Mouse (Mus musculus): Measurements from ENCODE around the gene Cntn5. TPM values are rescaled to one million over a fixed set of nuclear protein-coding genes. Genes with fewer than 3 reads are reported as not detected.
"Not testable (repeated sequence)": the region's sequence is repeated elsewhere in the genome, so short reads cannot be mapped to it uniquely, and the experiment has no call there.

The Cntn5 gene
- polyA plus RNA-seq, 1 experiment, result 5.7 TPM

- no peak for DNase-seq (ENCODE audit: extremely low spot score in 1 of 2, low spot score in 1 of 2)
These were observed 246.5 kb downstream of the Cntn5 start for GRCm38 (mm10) chr9:10658086-10658485.

- DNase-seq (ENCODE audit: extremely low spot score in 1 of 2, low spot score in 1 of 2), result no peak
These were observed 247.3 kb downstream of the Cntn5 start for GRCm38 (mm10) chr9:10657144-10657748.

- DNase-seq (ENCODE audit: extremely low spot score in 1 of 2, low spot score in 1 of 2), result peak in 1 of 2 experiments; percentile 33
These were observed 253.9 kb downstream of the Cntn5 start for GRCm38 (mm10) chr9:10650632-10651031.

- DNase-seq (ENCODE audit: extremely low spot score in 1 of 2, low spot score in 1 of 2), result no peak
These were observed 258.6 kb downstream of the Cntn5 start for GRCm38 (mm10) chr9:10645951-10646350.

- DNase-seq (ENCODE audit: extremely low spot score in 1 of 2, low spot score in 1 of 2), result no peak
These were observed 259.3 kb downstream of the Cntn5 start for GRCm38 (mm10) chr9:10645045-10645830.

- DNase-seq (ENCODE audit: extremely low spot score in 1 of 2, low spot score in 1 of 2), result peak in 1 of 2 experiments; percentile 17
These were observed 286.5 kb downstream of the Cntn5 start for GRCm38 (mm10) chr9:10618036-10618435.

GRCm38 (mm10) chr9:10575346-10576241, 329.0 kb downstream of the Cntn5 start:
- peak in 1 of 2 experiments; percentile 4 for DNase-seq (ENCODE audit: extremely low spot score in 1 of 2, low spot score in 1 of 2)

GRCm38 (mm10) chr9:10569830-10570229, 334.7 kb downstream of the Cntn5 start:
- no peak for DNase-seq (ENCODE audit: extremely low spot score in 1 of 2, low spot score in 1 of 2)

- DNase-seq (ENCODE audit: extremely low spot score in 1 of 2, low spot score in 1 of 2), result not testable (repeated sequence)
These were observed 363.7 kb downstream of the Cntn5 start for GRCm38 (mm10) chr9:10540877-10541276.

GRCm38 (mm10) chr9:10532248-10532647, 372.3 kb downstream of the Cntn5 start:
- DNase-seq (ENCODE audit: extremely low spot score in 1 of 2, low spot score in 1 of 2), result no peak

GRCm38 (mm10) chr9:10531087-10531486, 373.5 kb downstream of the Cntn5 start:
- no peak for DNase-seq (ENCODE audit: extremely low spot score in 1 of 2, low spot score in 1 of 2)

- DNase-seq (ENCODE audit: extremely low spot score in 1 of 2, low spot score in 1 of 2), result no peak
These were observed 375.0 kb downstream of the Cntn5 start for GRCm38 (mm10) chr9:10529528-10529927.

GRCm38 (mm10) chr9:10529113-10529512, 375.5 kb downstream of the Cntn5 start:
- no peak for DNase-seq (ENCODE audit: extremely low spot score in 1 of 2, low spot score in 1 of 2)

- no peak for DNase-seq (ENCODE audit: extremely low spot score in 1 of 2, low spot score in 1 of 2)
These were observed 375.9 kb downstream of the Cntn5 start for GRCm38 (mm10) chr9:10528692-10529091.

- no peak for DNase-seq (ENCODE audit: extremely low spot score in 1 of 2, low spot score in 1 of 2)
These were observed 378.5 kb downstream of the Cntn5 start for GRCm38 (mm10) chr9:10525915-10526667.

- no peak for DNase-seq (ENCODE audit: extremely low spot score in 1 of 2, low spot score in 1 of 2)
These were observed 382.0 kb downstream of the Cntn5 start for GRCm38 (mm10) chr9:10522604-10523003.

GRCm38 (mm10) chr9:10521054-10521453, 383.5 kb downstream of the Cntn5 start:
- DNase-seq (ENCODE audit: extremely low spot score in 1 of 2, low spot score in 1 of 2), result no peak

- DNase-seq (ENCODE audit: extremely low spot score in 1 of 2, low spot score in 1 of 2), result no peak
These were observed 412.3 kb downstream of the Cntn5 start for GRCm38 (mm10) chr9:10492243-10492642.

GRCm38 (mm10) chr9:10471484-10472125, 433.0 kb downstream of the Cntn5 start:
- DNase-seq (ENCODE audit: extremely low spot score in 1 of 2, low spot score in 1 of 2), result no peak

- no peak for DNase-seq (ENCODE audit: extremely low spot score in 1 of 2, low spot score in 1 of 2)
These were observed 439.8 kb downstream of the Cntn5 start for GRCm38 (mm10) chr9:10464758-10465157.

Measured in frontal cortex, adult 2 months (tissue).